Mouse (Mus musculus): ENCODE data around the gene Taar7a.

Gene Taar7a

GRCm38 (mm10) chr10:23993381-23993780 lies at the start of gene Taar7a:
Gene Taar7a (minus strand): TSS chr10:23993481.
- no peak for DNase-seq

GRCm38 (mm10) chr10:24040120-24040869 lies 47.0 kb upstream of the Taar7a start:
- DNase-seq = no peak

DNA sequence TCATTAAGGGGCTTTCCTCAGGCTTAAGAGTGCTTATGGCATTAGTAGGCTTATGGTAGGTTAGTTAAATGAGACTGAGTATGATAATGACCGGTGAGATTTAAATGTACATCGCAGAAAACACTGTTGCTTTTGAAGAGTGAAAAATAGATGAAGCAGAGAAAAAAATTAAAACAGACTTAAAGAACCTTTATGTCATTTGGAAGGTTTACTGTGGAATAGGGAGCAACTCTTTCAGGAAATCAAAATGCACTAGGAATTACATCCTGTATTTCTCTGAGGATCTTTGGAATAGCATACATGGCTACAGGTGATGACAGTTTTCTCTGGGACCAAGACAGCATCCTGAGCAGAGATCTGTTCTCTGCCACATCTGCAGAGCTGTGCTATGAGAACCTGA lies 44.0 kb upstream of the Taar7a start, which contains the start of gene Taar7e:
TSS of gene Taar7e (plus strand) at position 301 of the 400 bp plus-strand sequence.
- no peak for DNase-seq

GRCm38 (mm10) chr10:24031347-24031746 lies 38.1 kb upstream of the Taar7a start:
- no peak for DNase-seq

DNA sequence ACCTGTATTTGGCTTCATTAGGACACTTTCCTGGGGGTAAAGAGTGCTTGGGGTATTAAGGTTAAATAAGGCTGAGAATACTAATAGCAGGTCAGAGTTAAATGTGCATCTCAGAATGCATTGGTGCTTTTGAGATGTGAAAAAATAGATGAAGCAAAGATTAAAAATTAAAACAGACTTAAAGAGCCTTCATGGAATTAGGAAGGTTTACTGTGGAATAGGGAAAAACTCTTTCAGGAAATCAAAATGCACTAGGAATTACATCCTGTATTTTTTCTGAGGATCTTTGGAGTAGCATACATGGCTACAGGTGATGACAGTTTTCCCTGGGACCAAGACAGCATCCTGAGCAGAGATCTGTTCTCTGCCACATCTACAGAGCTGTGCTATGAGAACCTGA lies 33.6 kb upstream of the Taar7a start, which contains the start of gene Taar7d:
TSS of gene Taar7d (plus strand) at position 301 of the 400 bp plus-strand sequence.
- DNase-seq = no peak

GRCm38 (mm10) chr10:24008143-24008542 lies 14.9 kb upstream of the Taar7a start:
- no peak for DNase-seq

GRCm38 (mm10) chr10:24007034-24007433 lies 13.8 kb upstream of the Taar7a start:
- DNase-seq = no peak

- no peak for DNase-seq
Observed at GRCm38 (mm10) chr10:24006442-24006841, 13.2 kb upstream of the Taar7a start.

- DNase-seq = no peak
Observed at GRCm38 (mm10) chr10:23999639-24000038, 6.4 kb upstream of the Taar7a start, which contains the start of gene Taar7b. Gene Taar7b (plus strand): TSS chr10:23999939.

DNA sequence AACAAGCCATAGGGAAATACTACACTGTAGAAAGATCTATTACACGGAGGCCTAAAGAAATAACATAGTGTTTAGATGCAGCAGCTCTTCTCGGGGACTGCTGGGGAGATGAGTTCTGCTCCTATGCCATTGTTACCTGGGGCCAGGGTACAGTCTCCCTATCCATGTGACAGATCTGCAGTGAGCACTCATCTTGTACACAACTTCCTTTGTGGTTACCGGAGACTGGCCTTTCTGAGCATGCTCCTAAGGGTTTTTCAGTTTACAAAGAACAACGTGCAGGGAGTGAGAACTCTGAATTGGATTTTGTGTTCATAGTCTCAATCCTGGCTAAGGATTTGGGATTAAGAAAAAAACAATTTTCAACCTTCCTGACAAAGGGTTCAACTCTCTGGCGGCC lies 6.9 kb downstream of the Taar7a start:
- no peak for DNase-seq

DNA sequence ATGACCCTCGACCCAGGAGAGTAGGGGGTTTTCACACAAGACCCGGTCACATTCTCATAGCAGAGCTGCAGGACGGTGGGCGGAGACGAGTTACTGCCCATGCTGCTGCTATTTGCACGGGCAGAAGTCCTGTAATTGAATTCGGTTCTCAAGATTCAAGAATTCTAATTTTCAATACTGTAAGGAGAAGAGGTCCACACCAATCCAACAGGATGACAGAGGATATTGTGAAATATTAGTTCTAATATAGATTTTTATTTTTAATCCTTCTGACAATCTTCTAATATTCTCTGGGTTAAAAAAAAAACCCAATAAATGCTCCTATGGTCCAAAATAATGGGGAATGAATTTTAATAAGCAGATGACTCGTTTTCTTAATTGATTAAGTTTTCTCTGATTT lies 7.7 kb downstream of the Taar7a start, which contains the start of gene Taar6:
TSS of gene Taar6 (minus strand) at position 101 of the 400 bp plus-strand sequence.
- DNase-seq = no peak

DNA sequence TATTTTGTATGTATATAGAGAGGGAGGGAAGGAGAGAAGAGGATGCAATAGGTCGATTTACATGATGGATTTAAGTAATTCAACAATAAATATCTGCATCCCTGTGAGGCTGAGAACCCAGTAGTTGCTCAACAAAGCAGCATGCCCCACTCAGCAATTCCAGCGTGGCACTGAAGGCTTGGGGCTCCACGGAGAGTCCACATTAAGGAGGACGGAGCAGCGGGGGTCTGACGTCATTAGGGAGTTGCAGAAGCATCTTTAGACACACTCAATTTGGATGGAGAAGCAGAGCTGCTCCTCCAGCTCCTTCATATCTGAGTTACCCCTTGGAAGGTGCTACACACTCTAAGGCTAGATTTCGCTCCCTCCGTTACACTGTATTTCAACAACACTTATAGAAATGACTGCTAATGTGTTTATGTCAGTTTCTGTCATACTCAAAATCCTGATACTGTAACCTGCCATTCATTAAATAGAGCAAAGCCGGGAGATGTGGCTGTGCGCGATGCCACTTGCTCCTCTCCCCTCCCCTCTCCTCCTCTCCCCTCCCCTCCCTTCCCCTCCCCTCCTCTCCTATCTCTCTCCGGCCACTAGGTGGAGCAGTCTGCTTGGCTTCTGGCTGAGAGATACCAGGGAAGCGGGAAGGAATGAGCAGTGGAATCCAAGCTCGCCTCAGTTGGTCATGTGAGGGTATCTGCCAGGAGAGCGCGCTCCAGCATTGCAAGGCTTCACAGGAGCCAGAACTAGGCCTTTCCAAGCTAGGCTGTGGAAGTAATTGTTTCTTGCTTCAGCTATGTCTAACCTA lies 14.2 kb downstream of the Taar7a start:
- DNase-seq = peak; percentile 72

DNA sequence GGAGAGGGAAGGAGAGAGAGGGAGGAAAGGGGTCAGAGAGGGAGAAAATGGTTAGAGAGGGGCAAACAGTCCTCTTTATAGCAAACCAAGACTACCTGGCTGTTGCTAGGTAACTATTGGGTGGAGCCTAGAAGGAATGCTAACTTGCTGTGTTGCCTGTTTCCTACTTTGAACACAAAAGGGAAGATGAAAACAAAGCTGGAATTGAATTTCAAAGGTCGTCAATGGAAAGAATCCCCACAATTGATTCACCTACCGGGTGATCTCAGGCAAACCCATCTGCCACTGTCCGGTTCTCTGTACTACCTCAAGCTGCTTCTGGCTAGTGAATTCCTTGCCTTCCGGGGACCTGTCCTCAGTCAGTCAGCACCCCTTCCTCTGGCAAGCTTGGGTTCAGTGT lies 15.3 kb downstream of the Taar7a start:
- no peak for DNase-seq

DNA sequence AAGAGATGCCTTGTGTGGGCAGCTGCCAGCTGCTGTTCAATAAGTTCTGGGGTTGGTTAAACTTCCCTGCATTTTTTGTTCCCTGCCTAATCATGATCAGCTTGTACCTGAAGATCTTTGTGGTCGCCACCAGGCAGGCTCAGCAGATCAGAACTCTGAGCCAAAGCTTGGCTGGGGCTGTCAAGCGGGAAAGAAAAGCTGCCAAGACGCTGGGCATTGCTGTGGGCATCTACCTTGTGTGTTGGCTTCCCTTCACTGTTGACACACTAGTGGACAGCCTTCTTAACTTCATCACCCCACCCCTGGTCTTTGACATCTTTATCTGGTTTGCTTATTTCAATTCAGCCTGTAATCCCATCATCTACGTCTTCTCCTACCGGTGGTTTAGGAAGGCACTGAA lies 22.0 kb downstream of the Taar7a start:
- DNase-seq = no peak

DNA sequence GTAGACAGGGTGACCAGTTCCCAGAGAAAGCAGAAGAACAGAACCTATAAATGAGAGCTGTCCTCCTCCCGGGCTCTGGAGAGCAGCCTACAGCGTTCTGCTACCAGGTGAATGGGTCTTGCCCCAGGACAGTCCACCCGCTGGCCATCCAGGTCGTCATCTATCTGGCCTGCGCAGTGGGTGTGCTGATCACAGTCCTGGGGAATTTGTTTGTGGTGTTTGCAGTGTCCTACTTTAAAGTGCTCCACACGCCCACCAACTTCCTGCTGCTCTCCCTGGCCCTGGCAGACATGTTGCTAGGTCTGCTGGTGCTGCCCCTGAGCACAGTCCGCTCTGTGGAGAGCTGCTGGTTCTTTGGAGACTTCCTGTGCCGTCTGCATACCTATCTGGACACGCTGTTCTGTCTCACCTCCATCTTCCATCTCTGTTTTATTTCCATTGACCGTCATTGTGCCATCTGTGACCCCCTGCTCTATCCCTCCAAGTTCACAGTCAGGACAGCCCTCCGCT lies 22.6 kb downstream of the Taar7a start, which contains the start of gene Taar5:
TSS of gene Taar5 (plus strand) at position 51 of the 510 bp plus-strand sequence.
- no peak for DNase-seq

DNA sequence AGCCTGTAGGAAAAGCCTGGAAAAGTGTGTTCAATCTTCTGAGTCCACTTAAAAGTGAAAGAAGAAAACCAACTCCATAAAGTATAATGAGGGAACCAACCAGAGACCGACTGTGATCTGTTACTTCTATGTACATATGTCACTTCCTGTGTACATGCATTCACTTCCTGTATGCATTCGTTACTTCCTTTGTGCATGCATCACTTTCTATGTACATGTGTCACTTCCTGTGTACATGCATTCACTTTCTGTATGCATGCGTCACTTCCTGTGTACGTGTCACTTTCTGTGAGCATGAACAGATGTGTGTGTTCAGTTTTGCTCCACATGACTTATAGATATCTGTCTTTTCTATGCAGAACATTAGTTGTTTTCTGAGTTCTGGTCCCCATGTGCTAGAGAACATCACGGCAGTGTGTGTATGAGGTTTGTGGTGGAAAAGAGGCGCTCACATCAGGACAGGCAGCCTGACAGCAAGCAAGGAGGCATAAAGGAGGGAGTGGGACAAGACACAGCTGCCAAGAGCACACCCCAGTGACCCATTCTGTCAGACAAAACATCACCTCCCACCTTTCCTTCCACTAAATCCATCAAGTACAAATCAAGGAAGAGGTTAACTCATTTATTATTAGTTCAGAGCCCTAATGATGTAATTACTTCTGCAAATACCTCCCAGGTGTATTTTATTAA lies 28.2 kb downstream of the Taar7a start:
- no peak for DNase-seq

- no peak for DNase-seq
Observed at GRCm38 (mm10) chr10:23963444-23963843, 29.8 kb downstream of the Taar7a start.

- no peak for DNase-seq
Observed at GRCm38 (mm10) chr10:23960444-23960915, 32.8 kb downstream of the Taar7a start, which contains the start of gene Taar4. Gene Taar4 (plus strand): TSS chr10:23960494.

DNA sequence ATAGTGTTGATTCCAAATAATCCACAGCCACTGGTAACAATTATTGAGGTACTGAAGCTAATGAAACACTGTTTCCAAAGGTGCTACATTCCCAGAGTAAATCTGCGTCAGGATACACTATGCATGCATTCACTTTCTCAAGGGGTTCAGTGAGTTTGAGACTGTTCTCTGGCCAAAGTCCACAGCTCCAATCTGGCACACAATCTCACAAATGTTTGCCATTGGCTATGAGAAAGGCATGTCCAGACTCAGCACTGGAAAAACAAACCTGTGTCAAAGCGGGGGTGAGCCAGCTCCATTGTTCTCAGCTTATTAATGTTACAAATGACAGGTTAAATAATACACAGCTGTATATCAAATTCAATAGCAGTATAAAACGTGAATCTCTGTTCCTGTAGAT lies 34.2 kb downstream of the Taar7a start:
- no peak for DNase-seq

- DNase-seq = no peak
Observed at GRCm38 (mm10) chr10:23951714-23952113, 41.6 kb downstream of the Taar7a start.

DNA sequence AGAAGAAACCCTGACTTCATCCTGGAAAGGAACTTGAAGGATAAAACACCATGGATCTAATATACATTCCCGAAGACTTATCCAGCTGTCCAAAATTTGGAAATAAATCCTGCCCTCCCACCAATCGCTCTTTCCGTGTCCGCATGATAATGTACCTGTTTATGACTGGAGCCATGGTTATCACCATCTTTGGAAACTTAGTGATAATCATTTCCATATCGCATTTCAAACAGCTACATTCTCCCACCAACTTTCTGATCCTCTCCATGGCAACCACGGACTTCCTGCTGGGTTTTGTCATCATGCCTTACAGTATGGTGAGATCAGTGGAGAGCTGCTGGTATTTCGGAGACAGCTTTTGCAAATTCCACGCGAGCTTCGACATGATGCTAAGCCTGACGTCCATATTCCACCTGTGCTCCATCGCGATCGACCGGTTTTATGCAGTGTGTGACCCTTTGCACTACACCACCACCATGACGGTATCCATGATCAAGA lies 43.7 kb downstream of the Taar7a start, which contains the start of gene Taar3:
TSS of gene Taar3 (plus strand) at position 51 of the 498 bp plus-strand sequence.
- DNase-seq = no peak

DNA sequence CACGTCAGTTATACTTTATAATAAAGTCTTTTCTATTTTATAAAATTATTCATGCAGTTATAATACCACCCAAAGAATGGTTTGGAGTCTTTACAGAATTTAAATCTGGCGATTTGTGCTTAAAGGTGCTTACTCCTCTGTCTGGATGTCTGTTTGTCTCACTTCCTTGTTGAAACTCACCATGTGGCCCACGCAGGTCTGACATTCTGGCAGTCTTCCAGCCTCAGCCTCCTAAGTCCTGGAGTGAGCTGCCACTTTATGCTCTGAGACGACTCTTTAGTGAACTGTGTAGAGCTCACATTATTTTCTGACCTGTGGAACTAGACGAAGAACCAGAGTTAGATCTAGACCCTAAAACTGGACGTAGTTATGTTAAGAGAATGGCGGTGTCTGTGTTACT lies 45.3 kb downstream of the Taar7a start:
- no peak for DNase-seq

Measured in thymus, postnatal 4 days (tissue).